Mouse (Mus musculus) embryonic facial prominence, embryonic 10.5 days (tissue): ENCODE results near the gene Arf5. TPM values are rescaled to one million over a fixed set of nuclear protein-coding genes. Genes with fewer than 3 reads are reported as not detected.

ENCODE experiments used
- DNase-seq: peaks from one replicate; pipeline ENCODE4 v3.0.0-alpha.2; 2017; ENCODE audit warnings: low spot score
- H3K27ac ChIP-seq: fragments of 300-500 bp; sonication (generic); replicated peaks from 2 replicates; pipeline ENCODE4 v1.5.1; 2016; ENCODE audit warnings: mild to moderate bottlenecking
- H3K27me3 ChIP-seq: fragments of 300-500 bp; sonication (generic); replicated peaks from 2 replicates; pipeline ENCODE4 v1.6.1; 2016; ENCODE audit warnings: low read depth, mild to moderate bottlenecking; ENCODE audit not compliant: poor library complexity, severe bottlenecking
- H3K36me3 ChIP-seq: fragments of 300-500 bp; sonication (generic); replicated peaks from 2 replicates; pipeline ENCODE4 v1.6.1; 2016; ENCODE audit warnings: mild to moderate bottlenecking, moderate library complexity
- H3K4me1 ChIP-seq: fragments of 300-500 bp; sonication (generic); 2 replicates; pipeline ENCODE4 v1.6.1; 2016
- H3K4me3 ChIP-seq: fragments of 300-500 bp; sonication (generic); 2 replicates; pipeline ENCODE4 v1.5.1; 2016; ENCODE audit warnings: mild to moderate bottlenecking, moderate library complexity
- H3K9me3 ChIP-seq: fragments of 300-500 bp; sonication (generic); 2 replicates; pipeline ENCODE4 v1.6.1; 2016; ENCODE audit warnings: mild to moderate bottlenecking
- WGBS: fragments of 180-500 bp; shearing (Covaris S2); methylation state at CpG from one replicate; pipeline ENCODE4 v1.1.7; 2016; 5-methylcytosine and 5-hydroxymethylcytosine counted together
- polyA plus RNA-seq: library from polyadenylated mRNA; unstranded; fragments of >200 nt; fragmentation: Nextera tagmentation; extraction: Ambion mirVana; gene quantifications from 2 replicates; pipeline ENCODE4 v1.2.1, GENCODE M21; 2016

Gene Arf5
- polyA plus RNA-seq, 1 experiment from 2014 or later, result 287 TPM

GRCm38 (mm10) chr6:28418449-28418848, 4.9 kb upstream of the Arf5 start:
- Histone ChIP-seq H3K9me3 (no peaks in the 10 kb centered on the region), H3K27ac (no peak overlapping the region), H3K27me3 (no peaks in the 10 kb centered on the region), H3K4me1 (peaks cover 25% of the 10 kb centered on the region), H3K36me3 (peaks cover 49% of the 10 kb centered on the region), H3K4me3 (no peak overlapping the region)
- WGBS, result 95% methylated on average over 14 of the region's 14 CpGs
- DNase-seq, result no peak

DNA sequence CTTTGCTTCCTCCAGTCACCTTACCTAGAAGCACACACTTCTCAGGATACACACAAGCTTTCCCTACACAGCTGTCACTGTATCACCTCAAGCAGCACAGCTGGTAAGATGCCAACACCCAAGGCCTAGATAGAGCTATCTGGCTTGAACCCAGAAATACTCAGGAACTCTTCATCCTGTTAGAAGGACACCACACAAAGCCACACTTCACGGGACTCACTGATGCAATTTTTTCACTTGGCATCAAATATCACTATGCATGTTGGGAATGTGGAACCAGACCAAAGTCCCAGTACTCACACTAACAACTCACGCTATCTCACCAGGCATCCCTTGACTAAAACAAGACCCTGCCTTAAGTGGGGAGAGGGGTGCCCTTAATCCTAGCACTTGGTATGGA, 3.7 kb upstream of the Arf5 start:
- WGBS, result 82% methylated on average over 2 of the region's 2 CpGs
- Histone ChIP-seq H3K4me1 (peaks cover 33% of the 10 kb centered on the region), H3K9me3 (no peaks in the 10 kb centered on the region), H3K27ac (no peak overlapping the region), H3K4me3 (peak overlapping the region; percentile 77; the same call in 1 of the 2 replicates), H3K27me3 (no peaks in the 10 kb centered on the region), H3K36me3 (peaks cover 47% of the 10 kb centered on the region)
- no peak for DNase-seq

DNA sequence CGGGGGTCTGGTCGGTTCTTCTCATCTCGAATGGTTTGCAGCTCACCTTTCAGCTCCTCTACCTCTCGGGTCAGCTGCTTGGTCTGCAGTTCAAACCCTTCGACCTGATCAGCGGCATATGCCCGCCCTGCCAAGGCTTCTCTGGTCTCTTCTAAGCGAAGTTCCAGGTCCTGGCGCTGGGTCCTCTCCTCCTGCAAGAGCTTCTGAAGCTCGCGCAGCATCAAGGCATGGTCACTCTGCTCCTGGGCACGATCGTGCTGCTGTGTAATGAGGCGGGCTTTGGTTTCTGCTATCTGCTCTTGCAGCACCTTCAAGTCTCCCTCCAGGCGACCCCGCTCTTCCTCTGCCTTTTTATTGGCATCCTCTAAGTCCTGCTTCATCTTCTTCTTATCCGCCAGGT, 3.0 kb upstream of the Arf5 start:
- Histone ChIP-seq H3K4me3 (peak overlapping the region; percentile 77), H3K9me3 (no peaks in the 10 kb centered on the region), H3K4me1 (peaks cover 38% of the 10 kb centered on the region), H3K36me3 (peaks cover 46% of the 10 kb centered on the region), H3K27ac (no peak overlapping the region), H3K27me3 (no peaks in the 10 kb centered on the region)
- WGBS, result 85% methylated on average over 17 of the region's 17 CpGs
- no peak for DNase-seq

- peaks cover 41% of the 10 kb centered on the region for H3K4me1 ChIP-seq
- H3K27me3 ChIP-seq, result no peaks in the 10 kb centered on the region
- WGBS, result 24% methylated on average over 13 of the region's 13 CpGs
- peaks cover 46% of the 10 kb centered on the region for H3K36me3 ChIP-seq
- peak overlapping the region; percentile 77 for H3K4me3 ChIP-seq
- no peaks in the 10 kb centered on the region for H3K9me3 ChIP-seq
- H3K27ac ChIP-seq, result peak overlapping the region; percentile 75
- no peak for DNase-seq
Observed at GRCm38 (mm10) chr6:28420865-28421264, 2.5 kb upstream of the Arf5 start.

DNA sequence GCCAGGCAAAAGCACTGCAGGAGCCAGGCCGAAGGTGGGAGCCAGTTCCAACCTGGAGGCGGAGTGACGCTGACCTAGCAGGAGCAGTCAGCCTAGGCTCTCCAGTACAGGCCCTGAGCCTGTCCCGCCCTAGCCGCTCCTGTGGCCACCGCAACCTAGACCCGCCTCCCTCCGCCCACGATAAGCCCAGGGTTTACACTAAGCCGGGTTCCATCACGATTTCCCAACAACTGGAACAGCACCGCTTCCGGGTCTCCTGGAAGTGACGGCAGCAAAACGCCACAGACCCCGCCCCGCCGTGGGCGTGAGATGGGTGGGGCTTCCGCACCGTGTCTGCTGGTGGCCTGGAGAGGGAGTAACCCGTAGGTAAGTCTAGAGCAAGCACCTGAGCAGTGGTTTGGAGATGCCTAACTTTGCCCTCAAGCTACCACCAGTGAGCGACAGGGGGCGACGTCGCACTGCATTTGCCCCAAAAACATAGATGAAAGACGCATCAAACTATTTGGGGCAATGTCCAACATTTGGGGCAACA, 1.8 kb upstream of the Arf5 start:
- Histone ChIP-seq H3K27me3 (no peaks in the 10 kb centered on the region), H3K9me3 (no peaks in the 10 kb centered on the region), H3K4me1 (peaks cover 41% of the 10 kb centered on the region), H3K4me3 (peak overlapping the region; percentile 77), H3K36me3 (peaks cover 45% of the 10 kb centered on the region), H3K27ac (peak overlapping the region; percentile 75)
- WGBS, result under 1% methylated on average over 27 of the region's 27 CpGs
- peak; percentile 94 for DNase-seq

DNA sequence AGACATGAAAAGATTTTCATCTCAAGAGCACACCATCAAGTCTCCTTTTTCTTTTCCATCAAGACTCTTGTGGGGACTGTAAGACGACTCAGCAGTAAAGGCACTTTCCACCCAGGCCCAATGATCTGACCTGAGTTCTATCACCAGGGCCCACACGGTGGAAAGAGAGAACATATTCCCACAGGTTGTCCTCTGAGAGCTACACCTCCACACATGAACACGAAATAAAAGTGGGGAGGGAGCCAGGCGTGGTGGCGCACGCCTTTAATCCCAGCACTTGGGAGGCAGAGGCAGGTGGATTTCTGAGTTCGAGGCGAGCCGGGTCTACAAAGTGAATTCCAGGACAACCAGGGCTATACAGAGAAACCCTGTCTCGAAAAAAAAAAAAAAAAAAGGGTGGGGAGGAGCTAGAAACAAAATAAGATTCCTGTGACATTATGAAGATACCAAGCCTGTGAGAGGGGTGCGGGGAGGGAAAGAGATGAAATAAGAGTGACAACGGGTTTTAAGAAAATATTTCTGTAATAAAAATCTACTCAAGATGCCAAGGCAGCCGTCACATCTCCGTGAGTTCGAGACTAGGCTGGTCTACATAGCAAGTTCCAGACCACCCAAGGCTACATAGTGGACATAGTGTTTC, 589 bp upstream of the Arf5 start:
- Histone ChIP-seq H3K27me3 (no peaks in the 10 kb centered on the region), H3K4me3 (peak overlapping the region; percentile 91), H3K36me3 (peaks cover 42% of the 10 kb centered on the region), H3K9me3 (no peaks in the 10 kb centered on the region), H3K4me1 (peaks cover 41% of the 10 kb centered on the region), H3K27ac (no peak overlapping the region)
- no peak for DNase-seq
- WGBS, result 76% methylated on average over 15 of the region's 15 CpGs

DNA sequence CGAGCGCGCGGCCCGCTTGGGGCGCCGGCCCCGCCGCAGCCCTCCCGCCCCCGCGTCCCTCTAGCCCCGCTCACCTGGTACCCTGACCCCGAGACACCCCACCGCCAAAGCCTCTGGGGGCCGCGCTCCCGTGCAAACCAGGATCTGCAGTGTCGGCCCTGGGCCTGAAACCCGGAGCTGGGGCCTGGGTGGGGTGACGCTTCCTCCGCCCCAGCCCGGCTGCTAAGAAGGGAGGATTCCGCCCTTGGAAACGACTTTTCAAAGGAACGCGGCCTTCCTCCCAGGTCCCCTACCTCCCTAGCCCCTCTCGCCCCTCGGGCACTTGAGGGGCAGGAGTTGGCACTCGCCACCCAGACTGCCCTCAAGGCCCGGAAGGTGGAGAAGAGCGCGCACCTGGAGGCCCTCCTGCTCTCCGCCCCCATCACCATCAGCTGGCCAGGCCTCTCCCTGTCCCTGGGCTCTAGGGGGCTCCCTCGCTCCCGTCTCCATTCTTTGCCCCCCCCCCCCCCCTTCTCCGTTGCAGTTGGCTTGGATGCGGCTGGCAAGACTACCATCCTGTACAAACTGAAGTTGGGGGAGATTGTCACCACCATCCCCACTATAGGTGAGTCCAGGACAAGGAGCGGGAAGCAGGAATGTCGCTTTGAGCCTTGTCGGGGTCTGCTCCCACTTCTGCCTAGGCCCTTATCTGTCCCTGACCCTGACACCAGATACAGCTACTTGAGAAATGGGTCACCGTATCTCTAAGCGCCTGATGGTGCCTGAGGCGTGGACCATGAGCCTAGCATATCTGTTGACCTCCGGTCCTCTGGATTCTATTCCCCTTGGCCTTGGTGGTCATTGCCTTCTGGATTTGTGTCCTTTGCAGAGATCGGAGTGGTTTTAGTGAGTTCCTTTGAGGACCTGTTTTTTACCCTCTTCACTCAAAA, 671 bp downstream of the Arf5 start:
- H3K9me3 ChIP-seq, result no peaks in the 10 kb centered on the region
- H3K36me3 ChIP-seq, result peaks cover 29% of the 10 kb centered on the region
- 9% methylated on average over 46 of the region's 46 CpGs for WGBS
- peaks cover 41% of the 10 kb centered on the region for H3K4me1 ChIP-seq
- peak overlapping the region; percentile 91 for H3K4me3 ChIP-seq
- peak overlapping the region; percentile 94 for H3K27ac ChIP-seq
- H3K27me3 ChIP-seq, result no peaks in the 10 kb centered on the region
- DNase-seq, result peak; percentile 73

DNA sequence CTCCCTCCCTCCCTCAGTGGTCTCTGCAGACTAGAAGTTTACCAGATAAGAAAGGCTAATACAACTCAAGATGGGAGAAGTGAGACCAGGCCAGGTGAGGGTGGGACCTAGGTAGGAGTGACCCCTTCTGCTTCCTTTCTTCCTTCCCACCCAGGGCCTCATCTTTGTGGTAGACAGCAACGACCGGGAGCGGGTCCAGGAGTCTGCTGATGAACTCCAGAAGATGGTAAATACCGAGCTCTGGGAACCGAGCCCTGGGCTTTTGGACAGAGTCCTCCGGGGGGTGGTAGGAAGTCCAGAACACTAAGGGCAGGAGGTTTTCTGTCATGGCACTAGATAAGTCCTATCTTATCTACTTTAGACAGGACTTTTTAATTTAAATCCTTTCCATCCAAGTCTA, 1.7 kb downstream of the Arf5 start:
- WGBS, result 92% methylated on average over 6 of the region's 6 CpGs
- DNase-seq, result no peak
- peak overlapping the region; percentile 91 for H3K4me3 ChIP-seq
- no peaks in the 10 kb centered on the region for H3K9me3 ChIP-seq
- H3K27me3 ChIP-seq, result no peaks in the 10 kb centered on the region
- peaks cover 35% of the 10 kb centered on the region for H3K4me1 ChIP-seq
- no peak overlapping the region for H3K27ac ChIP-seq
- H3K36me3 ChIP-seq, result peaks cover 26% of the 10 kb centered on the region

DNA sequence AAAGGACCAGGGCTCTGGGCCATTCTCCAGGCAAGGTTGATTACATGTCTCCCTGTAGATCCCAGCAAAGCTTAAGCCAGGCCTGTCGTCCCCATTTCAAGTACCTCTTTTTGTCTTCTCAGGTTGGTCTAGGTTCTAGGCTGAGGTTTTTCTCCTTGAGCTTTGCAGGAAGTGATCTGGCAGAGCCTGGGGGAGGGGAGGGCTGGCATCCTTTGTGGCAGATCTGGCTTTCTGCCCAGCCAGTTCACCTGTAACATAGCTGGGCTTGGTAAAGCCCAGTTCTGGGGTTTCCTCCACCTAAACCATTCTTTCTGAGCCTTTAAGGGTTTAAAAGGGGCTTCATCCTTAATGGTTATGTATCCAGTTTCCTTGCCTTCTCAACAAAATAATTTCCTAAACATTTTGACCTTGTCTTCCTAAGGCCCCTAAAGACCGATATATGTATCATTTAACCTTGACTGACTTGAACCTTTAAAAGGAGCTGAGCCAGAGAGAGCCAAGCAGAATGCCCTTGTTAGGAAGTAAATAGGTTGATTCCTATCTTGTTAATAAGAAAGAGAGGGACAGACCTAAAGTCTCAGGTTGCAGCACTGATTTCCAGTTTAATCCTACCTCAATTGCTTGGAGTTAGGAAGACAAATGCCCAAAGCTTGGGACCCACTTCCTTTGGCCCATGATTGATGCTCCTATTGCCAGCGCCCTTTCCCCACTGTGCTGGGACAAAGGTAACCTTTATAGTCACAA, 3.9 kb downstream of the Arf5 start, which contains the start of gene Fscn3:
Gene Fscn3, plus strand, starts transcription at position 694 of the 744 bp plus-strand sequence.
- Histone ChIP-seq H3K9me3 (no peaks in the 10 kb centered on the region), H3K27ac (no peak within 1 kb of the TSS), H3K4me3 (no peak within 1 kb of the TSS), H3K27me3 (no peaks in the 10 kb centered on the region), H3K4me1 (peaks cover 17% of the 10 kb centered on the region), H3K36me3 (peaks cover 26% of the 10 kb centered on the region)
- DNase-seq, result no peak
- 74% methylated on average over 3 of the region's 3 CpGs for WGBS

GRCm38 (mm10) chr6:28428290-28428689, 4.9 kb downstream of the Arf5 start, which contains the start of gene Gcc1:
Gene Gcc1, minus strand, starts transcription at chr6:28428390.
- Histone ChIP-seq H3K27ac (no peak within 1 kb of the TSS), H3K4me3 (no peak within 1 kb of the TSS), H3K36me3 (peaks cover 26% of the 10 kb centered on the region), H3K9me3 (no peaks in the 10 kb centered on the region), H3K27me3 (no peaks in the 10 kb centered on the region), H3K4me1 (peaks cover 16% of the 10 kb centered on the region)
- 84% methylated on average over 3 of the region's 3 CpGs for WGBS
- DNase-seq, result no peak

DNA sequence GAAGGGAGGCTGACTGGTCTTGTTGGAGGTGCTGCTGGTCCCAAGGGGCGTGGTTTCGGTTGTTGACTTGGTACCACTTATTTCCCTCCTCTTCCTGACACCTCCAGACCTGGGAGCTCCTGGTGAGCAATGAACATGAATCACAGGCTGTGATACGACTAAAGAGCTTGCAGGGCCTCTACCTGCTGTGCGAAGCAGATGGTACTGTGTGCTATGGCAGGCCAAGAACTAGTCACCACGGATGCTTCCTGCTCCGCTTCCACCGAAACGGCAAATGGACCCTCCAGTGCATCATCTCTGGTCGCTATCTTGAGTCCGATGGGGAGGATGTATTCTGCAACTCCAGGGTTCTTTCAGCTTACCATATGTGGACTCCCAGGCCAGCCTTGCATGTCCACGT, 6.5 kb downstream of the Arf5 start:
- no peak overlapping the region for H3K27ac ChIP-seq
- DNase-seq, result no peak
- peaks cover 24% of the 10 kb centered on the region for H3K36me3 ChIP-seq
- no peaks in the 10 kb centered on the region for H3K9me3 ChIP-seq
- H3K4me3 ChIP-seq, result no peak overlapping the region
- H3K4me1 ChIP-seq, result peaks cover 6% of the 10 kb centered on the region
- 89% methylated on average over 11 of the region's 11 CpGs for WGBS
- no peaks in the 10 kb centered on the region for H3K27me3 ChIP-seq
